Mouse (Mus musculus): ENCODE measurements around the gene Olfm2.

DNA sequence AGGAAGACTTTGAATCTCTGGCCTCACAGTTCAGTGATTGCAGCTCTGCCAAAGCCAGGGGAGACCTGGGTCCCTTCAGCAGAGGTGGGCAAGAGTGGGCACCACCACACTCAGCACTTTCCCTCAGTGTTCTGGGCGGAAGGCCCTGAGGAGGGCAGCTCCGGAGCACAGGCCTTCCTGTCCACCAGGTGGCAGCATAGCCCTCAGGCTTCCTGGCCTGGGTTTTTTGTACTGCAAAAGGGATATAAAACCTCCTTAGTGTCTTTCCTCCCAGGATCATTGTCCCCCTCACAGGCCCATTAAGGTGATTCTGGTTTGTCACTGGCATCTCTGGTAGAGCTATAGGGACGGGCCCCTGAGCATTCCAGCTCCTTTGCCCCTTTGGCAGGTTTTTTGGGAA is 83.8 kb downstream of the Olfm2 start:
- TF ChIP-seq CTCF (IDR thresholded peaks at IDR 0.05; ENCODE audit: extremely low read depth, insufficient read length, insufficient replicate concordance, low read depth, low read length) (peak; percentile 80; the same call in 1 of the 2 replicates), POLR2A (IDR thresholded peaks at IDR 0.05; ENCODE audit: low read depth, low read length) (no peak)
